Mouse (Mus musculus) thymus, postnatal 25 days (tissue): ENCODE measurements around the gene 2310011J03Rik.

ENCODE experiments used
- DNase-seq: peaks from one replicate; pipeline ENCODE4 v3.0.0; 2022

2310011J03Rik gene

GRCm38 (mm10) chr10:80292251-80293146, 27.8 kb downstream of the 2310011J03Rik start, which contains the start of gene Rps15:
TSS of gene Rps15 (plus strand) at chr10:80292453.
- DNase-seq, result peak; percentile 93

GRCm38 (mm10) chr10:80288657-80289056, 31.7 kb downstream of the 2310011J03Rik start:
- DNase-seq, result no peak

GRCm38 (mm10) chr10:80288097-80288496, 32.2 kb downstream of the 2310011J03Rik start:
- DNase-seq, result no peak

GRCm38 (mm10) chr10:80285222-80286070, 34.9 kb downstream of the 2310011J03Rik start:
- no peak for DNase-seq

GRCm38 (mm10) chr10:80282481-80283441, 37.6 kb downstream of the 2310011J03Rik start:
- DNase-seq, result no peak

DNA sequence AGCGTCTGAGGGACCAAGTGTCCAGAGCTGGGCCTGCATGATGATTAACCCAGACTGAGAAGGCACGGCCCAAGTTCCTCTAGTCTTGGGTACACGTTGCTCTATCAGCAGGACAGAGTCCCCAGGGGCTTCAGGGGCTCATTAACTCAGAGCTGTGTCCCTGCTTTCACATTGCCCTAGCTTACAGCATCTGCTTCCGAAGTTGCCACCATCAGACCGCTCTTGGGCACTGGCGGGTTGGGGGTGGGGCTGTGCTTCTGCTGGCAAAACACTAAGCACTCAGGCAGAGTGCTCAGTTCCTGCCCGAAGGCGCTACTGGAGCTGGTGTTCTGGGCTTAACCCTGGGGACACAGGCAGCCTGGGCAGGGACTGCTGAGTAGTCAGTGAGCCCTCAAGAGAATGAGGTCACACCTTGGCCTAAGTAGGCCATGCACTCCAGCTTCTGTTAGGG, 38.4 kb downstream of the 2310011J03Rik start:
- DNase-seq, result no peak

GRCm38 (mm10) chr10:80281304-80281703, 39.0 kb downstream of the 2310011J03Rik start:
- DNase-seq, result no peak

DNA sequence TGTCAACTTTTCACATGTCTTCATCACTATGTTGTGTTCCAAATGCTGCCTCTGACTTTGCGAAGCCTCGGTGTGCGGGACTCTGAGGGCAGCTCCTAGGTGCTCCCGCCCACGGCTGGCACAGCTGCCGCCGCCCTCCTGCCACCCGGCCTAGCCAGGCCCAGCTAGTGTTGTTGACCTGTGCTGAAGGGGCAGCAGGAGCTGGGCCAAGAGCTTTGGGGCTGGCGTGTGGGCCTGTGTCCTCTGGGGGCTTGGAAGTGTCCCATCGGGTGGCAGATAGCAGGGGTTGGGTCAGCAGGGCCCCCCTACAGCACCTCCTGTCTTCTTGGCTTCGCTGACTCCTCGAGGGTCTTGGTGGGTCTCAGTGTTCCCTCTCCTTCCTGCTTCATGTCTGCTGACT, 41.1 kb downstream of the 2310011J03Rik start:
- no peak for DNase-seq

DNA sequence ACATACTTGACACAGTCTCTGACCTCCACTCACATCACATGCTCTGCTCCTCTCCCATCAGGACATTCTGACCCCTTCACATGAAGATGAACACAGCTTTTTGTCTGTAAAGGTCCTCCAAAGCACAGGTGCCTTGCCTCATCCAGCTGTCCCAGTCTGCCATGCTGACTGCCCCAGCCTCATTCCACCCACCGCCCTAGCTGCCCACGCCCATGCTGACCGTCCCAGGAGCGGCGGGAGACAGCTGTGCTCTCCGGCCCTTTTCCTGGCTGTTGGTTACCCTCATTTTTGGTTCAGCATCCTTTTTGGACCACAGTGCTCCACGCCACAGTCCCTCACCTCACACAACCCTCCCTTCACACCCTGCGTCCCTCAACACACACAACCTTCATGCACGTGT, 41.9 kb downstream of the 2310011J03Rik start:
- no peak for DNase-seq

GRCm38 (mm10) chr10:80276238-80276637, 44.1 kb downstream of the 2310011J03Rik start:
- no peak for DNase-seq

DNA sequence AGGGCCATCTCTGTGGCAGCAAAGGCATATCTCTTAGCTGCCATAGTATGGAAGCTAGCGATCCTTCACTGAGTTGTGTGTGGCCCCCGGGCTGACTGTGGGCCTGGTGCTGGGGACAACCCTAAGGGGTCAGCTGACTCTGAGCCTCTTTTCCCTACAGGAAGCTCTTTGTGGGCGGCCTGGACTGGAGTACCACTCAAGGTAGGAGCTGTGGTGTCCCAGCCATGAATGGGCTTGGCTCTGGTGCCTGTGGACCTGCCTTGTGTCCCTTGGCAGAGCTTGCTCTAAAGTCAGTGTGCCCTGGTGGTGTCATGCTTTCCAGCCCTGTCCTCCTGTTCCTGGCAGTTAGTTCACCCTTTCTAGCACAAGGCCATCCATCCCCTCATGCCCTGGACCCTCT, 46.5 kb downstream of the 2310011J03Rik start:
- DNase-seq, result no peak

GRCm38 (mm10) chr10:80271870-80272585, 48.3 kb downstream of the 2310011J03Rik start:
- DNase-seq, result no peak

DNA sequence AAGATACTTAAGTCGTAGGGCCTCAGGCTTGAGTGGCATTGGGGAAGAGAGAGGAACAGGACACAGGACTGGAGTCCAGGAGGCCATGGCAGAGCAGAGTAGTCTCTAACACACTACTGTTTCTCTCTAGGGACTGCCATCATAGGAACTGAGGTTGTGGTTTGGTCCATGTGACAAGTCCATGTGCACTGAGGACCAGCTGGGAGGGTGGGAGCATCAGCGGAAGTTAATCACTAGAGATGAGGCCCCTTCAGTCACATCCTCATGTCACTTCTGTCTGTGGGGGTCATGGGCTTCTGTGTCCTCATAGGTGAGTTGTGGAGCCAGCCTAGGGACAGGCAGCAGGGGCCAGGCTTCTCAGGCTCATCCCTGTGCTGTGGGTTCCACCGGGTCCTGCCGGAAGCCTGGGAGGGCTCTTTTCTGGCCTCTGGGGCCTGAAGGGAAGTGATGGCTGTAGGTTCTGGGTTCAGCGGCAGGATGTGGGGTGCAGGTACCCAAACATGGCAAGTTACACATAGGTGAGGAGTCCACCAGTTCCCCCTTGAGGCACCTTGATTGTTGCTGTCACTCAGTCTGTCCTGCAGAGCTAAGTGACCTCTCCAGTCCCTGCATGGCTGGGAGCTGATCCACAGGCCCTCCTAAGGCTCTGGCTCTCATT, 49.0 kb downstream of the 2310011J03Rik start:
- no peak for DNase-seq

DNA sequence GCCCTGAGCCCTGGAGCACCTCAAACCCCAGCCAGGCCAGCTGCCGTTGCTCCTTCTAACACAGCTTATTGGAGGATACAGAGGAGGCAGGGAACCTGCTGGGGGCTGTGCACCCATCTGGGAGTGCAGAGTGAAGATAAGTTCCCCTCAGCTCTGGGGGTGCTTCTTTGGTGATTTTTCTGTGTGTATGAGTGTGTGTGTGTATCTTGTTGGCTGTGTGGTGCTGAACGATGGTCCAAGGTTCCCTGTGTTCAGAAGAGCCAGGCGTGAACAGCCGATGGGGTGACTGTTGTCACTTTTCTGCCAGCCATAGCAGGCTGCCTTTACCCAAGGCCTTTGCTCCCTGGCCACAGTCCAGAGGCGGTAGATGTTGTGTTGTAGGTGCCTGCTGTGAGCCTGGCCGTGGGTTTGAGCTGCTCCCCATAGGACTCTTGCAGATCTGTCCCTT, 49.6 kb downstream of the 2310011J03Rik start:
- no peak for DNase-seq

DNA sequence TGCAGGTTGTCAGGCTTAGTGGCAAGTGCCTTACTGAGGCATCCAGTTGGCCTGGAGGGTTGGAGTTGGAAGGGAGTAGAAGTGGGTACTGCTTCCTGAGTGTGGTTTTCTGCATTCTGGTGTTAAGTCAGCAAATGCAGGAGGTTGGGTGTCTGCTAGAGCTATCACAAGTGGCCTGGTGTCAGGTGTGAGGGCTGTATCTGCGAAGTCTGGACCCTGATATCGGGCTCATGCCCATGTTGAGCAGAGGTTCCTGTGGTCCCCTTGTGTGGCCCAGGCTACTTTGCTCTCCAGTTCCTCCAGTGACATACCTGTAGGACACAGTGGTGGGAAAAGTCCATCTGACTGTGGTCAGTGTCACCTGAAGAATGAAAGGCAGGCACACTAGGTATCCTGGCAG, 50.2 kb downstream of the 2310011J03Rik start:
- DNase-seq, result no peak
